In genomic region chr1:128399941-128400915, GRCm38 (mm10) we compare ENCODE assay signal across 14 mouse cellular contexts. TPM values are rescaled to one million over a fixed set of nuclear protein-coding genes. Genes with fewer than 3 reads are reported as not detected.
DNase-seq lines count a peak whose midpoint lies in the region; ATAC-seq and TF ChIP-seq lines count a peak whose summit lies in the region.
"Had no signal": no experiment of that assay in that cellular context is flagged by ENCODE, and none has a peak within 500 bp of the region (broad histone marks: within the 10 kb centered on the region; RNA-seq: fewer than 3 reads in every experiment).

No protein-coding gene starts in this region.

- no peak for ATAC-seq in forebrain, embryonic 12.5 days (ENCODE audit: low FRiP score)
- ATAC-seq in hindbrain, embryonic 15.5 days (ENCODE audit: low FRiP score, low read depth) = no peak
- ATAC-seq in liver, postnatal 0 days = no peak

- H3K9me3 ChIP-seq in forebrain, embryonic 12.5 days = no peaks in the 10 kb centered on the region
- H3K9me3 ChIP-seq in hindbrain, embryonic 15.5 days = no peaks in the 10 kb centered on the region
- no peaks in the 10 kb centered on the region for H3K9me3 ChIP-seq in liver, postnatal 0 days (ENCODE audit: low read length)
- H3K9me3 ChIP-seq: G1E had no signal

- H3K4me1 ChIP-seq in forebrain, embryonic 12.5 days = peaks cover 31% of the 10 kb centered on the region
- H3K4me1 ChIP-seq in hindbrain, embryonic 15.5 days (replicated peaks) = peaks cover 13% of the 10 kb centered on the region; the same call in 1 of the 2 replicates
- peaks cover 2% of the 10 kb centered on the region; the same call in 1 of the 2 replicates for H3K4me1 ChIP-seq in liver, postnatal 0 days (ENCODE audit: insufficient read depth)

- WGBS in forebrain, embryonic 12.5 days = 21% methylated on average over 5 of the region's 5 CpGs
- WGBS in hindbrain, embryonic 15.5 days = 24% methylated on average over 5 of the region's 5 CpGs
- WGBS in liver, postnatal 0 days (ENCODE audit: insufficient replicate concordance) = 82% methylated on average over 5 of the region's 5 CpGs

- H3K4me2 ChIP-seq in forebrain, embryonic 12.5 days = no peak overlapping the region
- H3K4me2 ChIP-seq in hindbrain, embryonic 15.5 days = no peak overlapping the region
- H3K4me2 ChIP-seq in myocyte (ENCODE audit: low read depth) = peak overlapping the region; percentile 71
- no peak overlapping the region for H3K4me2 ChIP-seq in liver, postnatal 0 days (ENCODE audit: low read depth, low read length)

- H3K27me3 ChIP-seq in forebrain, embryonic 12.5 days = no peaks in the 10 kb centered on the region
- H3K27me3 ChIP-seq in hindbrain, embryonic 15.5 days = no peaks in the 10 kb centered on the region
- H3K27me3 ChIP-seq in myocyte (ENCODE audit: control insufficient read depth, insufficient read depth, insufficient read length) = no peaks in the 10 kb centered on the region
- H3K27me3 ChIP-seq in liver, postnatal 0 days (ENCODE audit: insufficient read depth, low read length) = no peaks in the 10 kb centered on the region

- H3ac ChIP-seq in myocyte (ENCODE audit: control insufficient read depth, insufficient read length) = no peak overlapping the region

- TF ChIP-seq POLR2A in myocyte (IDR thresholded peaks at IDR 0.05; ENCODE audit: insufficient read length, low read depth) = no peak

- no peak overlapping the region for H3K9ac ChIP-seq in forebrain, embryonic 12.5 days
- H3K9ac ChIP-seq in hindbrain, embryonic 15.5 days = no peak overlapping the region
- H3K9ac ChIP-seq in liver, postnatal 0 days (replicated peaks) = no peak overlapping the region

- peaks cover 18% of the 10 kb centered on the region for H3K36me3 ChIP-seq in forebrain, embryonic 12.5 days (replicated peaks)
- peaks cover 10% of the 10 kb centered on the region; the same call in 1 of the 2 replicates for H3K36me3 ChIP-seq in hindbrain, embryonic 15.5 days
- peaks cover 56% of the 10 kb centered on the region for H3K36me3 ChIP-seq in myocyte (ENCODE audit: control insufficient read depth, insufficient read depth)
- H3K36me3 ChIP-seq in liver, postnatal 0 days (replicated peaks; ENCODE audit: insufficient read depth, low read length) = peaks cover 46% of the 10 kb centered on the region

- peaks cover 8% of the 10 kb centered on the region for H3K79me2 ChIP-seq in myocyte (ENCODE audit: control insufficient read depth, insufficient read depth)

- H3K4me3 ChIP-seq in layer of hippocampus, adult 2 months = no peak overlapping the region
- no peak overlapping the region for H3K4me3 ChIP-seq in forebrain, embryonic 12.5 days (replicated peaks)
- no peak overlapping the region for H3K4me3 ChIP-seq in hindbrain, embryonic 15.5 days
- H3K4me3 ChIP-seq in myocyte = no peak overlapping the region
- H3K4me3 ChIP-seq in liver, postnatal 0 days (ENCODE audit: low read depth, low read length) = no peak overlapping the region

- no peak for DNase-seq in layer of hippocampus, adult 2 months (ENCODE audit: low spot score in 2 of 2)
- DNase-seq in layer of hippocampus, postnatal 10 days (ENCODE audit: low spot score in 2 of 2) = no peak
- no peak for DNase-seq in adrenal gland, adult 8-10 months
- no peak for DNase-seq in lung, adult 18-20 months
- no peak for DNase-seq in liver, postnatal 0 days
- DNase-seq: cerebellum, postnatal 25 days; heart, adult 11 months; heart, postnatal 10 days; kidney, adult 11 months; kidney, postnatal 36 days had no signal

- H3K27ac ChIP-seq in layer of hippocampus, adult 2 months = peak overlapping the region; percentile 49
- H3K27ac ChIP-seq in forebrain, embryonic 12.5 days = peak overlapping the region; percentile 66
- peak overlapping the region; percentile 54; the same call in 1 of the 2 replicates for H3K27ac ChIP-seq in hindbrain, embryonic 15.5 days (replicated peaks)
- no peak overlapping the region for H3K27ac ChIP-seq in liver, postnatal 0 days (ENCODE audit: low read depth)

- no peak for TF ChIP-seq CTCF in layer of hippocampus, adult 2 months (conservative IDR thresholded peaks at IDR 0.05)
- no peak for TF ChIP-seq CTCF in liver, postnatal 0 days (IDR thresholded peaks at IDR 0.05; ENCODE audit: low read depth)

- no peak for TF ChIP-seq EP300 in liver, postnatal 0 days (IDR thresholded peaks at IDR 0.05; ENCODE audit: low read depth)

TF ChIP-seq in myocyte, 11 proteins besides CTCF, POLR2A, EP300 and RAD21:
- TF ChIP-seq POLR2AphosphoS2 (IDR thresholded peaks at IDR 0.05; ENCODE audit: insufficient read length, low read depth) = no peak
- TF ChIP-seq SRF (IDR thresholded peaks at IDR 0.05; ENCODE audit: control insufficient read depth, insufficient read length, low read depth) = no peak
- TF ChIP-seq TCF12 (IDR thresholded peaks at IDR 0.05; ENCODE audit: insufficient read depth, poor library complexity, severe bottlenecking) = no peak
- no peak for TF ChIP-seq USF1 (IDR thresholded peaks at IDR 0.05; ENCODE audit: low read depth)
- TF ChIP-seq E2F4 (IDR thresholded peaks at IDR 0.05; ENCODE audit: insufficient read depth) = no peak
- no peak for TF ChIP-seq MYOG (IDR thresholded peaks at IDR 0.05; ENCODE audit: control insufficient read depth in 1 of 3, insufficient read depth in 1 of 3, insufficient read length in 2 of 3, low read depth in 2 of 3)
- TF ChIP-seq MAX (IDR thresholded peaks at IDR 0.05; ENCODE audit: low read depth) = no peak
- TF ChIP-seq TCF3 (IDR thresholded peaks at IDR 0.05; ENCODE audit: insufficient read length, low read depth) = no peak
- TF ChIP-seq CEBPB (IDR thresholded peaks at IDR 0.05; ENCODE audit: insufficient read depth, poor library complexity, severe bottlenecking) = no peak
- TF ChIP-seq MYOD1 (IDR thresholded peaks at IDR 0.05; ENCODE audit: control insufficient read depth in 1 of 3, insufficient read length in 2 of 3, low read depth in 2 of 3) = no peak
- no peak for TF ChIP-seq REST (IDR thresholded peaks at IDR 0.05; ENCODE audit: insufficient read depth, insufficient read length)

RNA-seq across cellular contexts. Expression of gene Dars, which starts 16.9 kb away (rescaled TPM):
- total RNA-seq in layer of hippocampus, adult 2 months (2021) = 10 to 100 TPM; 66.3 to 68.0 TPM
- total RNA-seq in layer of hippocampus, postnatal 10 days (2021) = 10 to 100 TPM; 70.2 to 77.2 TPM
- polyA plus RNA-seq in forebrain, embryonic 12.5 days (2016; fragmentation: Nextera tagmentation; extraction: Ambion mirVana) = 164 and 165 TPM in 2 replicates
- 137 and 139 TPM in 2 replicates for polyA plus RNA-seq in hindbrain, embryonic 15.5 days (2015; fragmentation: Nextera tagmentation; extraction: Ambion mirVana)
- polyA plus RNA-seq in myocyte (2012; fragmentation: generic; extraction: Trizol) = 63.2 TPM
- 10 to 100 TPM; 92.5 to 99.9 (median 97.6) TPM for total RNA-seq in adrenal gland, adult 8-10 months (2022)
- polyA plus RNA-seq in liver, postnatal 0 days (2015; fragmentation: Nextera tagmentation; extraction: Ambion mirVana) = 73.4 and 75.2 TPM in 2 replicates

RNA-seq across cellular contexts. Expression of gene Mcm6, which starts 40.8 kb away (rescaled TPM):
- 10 to 100 TPM; 17.6 to 23.4 TPM for total RNA-seq in layer of hippocampus, adult 2 months (2021)
- 10 to 100 TPM; 18.6 to 20.6 TPM for total RNA-seq in layer of hippocampus, postnatal 10 days (2021)
- polyA plus RNA-seq in forebrain, embryonic 12.5 days (2016; fragmentation: Nextera tagmentation; extraction: Ambion mirVana) = 256 and 263 TPM in 2 replicates
- 74.1 and 75.5 TPM in 2 replicates for polyA plus RNA-seq in hindbrain, embryonic 15.5 days (2015; fragmentation: Nextera tagmentation; extraction: Ambion mirVana)
- polyA plus RNA-seq in myocyte (2012; fragmentation: generic; extraction: Trizol) = 27.0 TPM
- total RNA-seq in adrenal gland, adult 8-10 months (2022) = 10 to 100 TPM; 16.8 to 20.3 (median 18.1) TPM
- 72.3 and 89.1 TPM in 2 replicates for polyA plus RNA-seq in liver, postnatal 0 days (2015; fragmentation: Nextera tagmentation; extraction: Ambion mirVana)
